Mouse (Mus musculus) midbrain, embryonic 13.5 days (tissue): ENCODE data around the gene Slfn5. TPM values are rescaled to one million over a fixed set of nuclear protein-coding genes. Genes with fewer than 3 reads are reported as not detected.
A peak's percentile ranks its signal among the peaks of the same experiment; 100 is the strongest.
"Not testable (repeated sequence)": the region's sequence is repeated elsewhere in the genome, so short reads cannot be mapped to it uniquely, and the experiment has no call there.

Experiments used
- ATAC-seq: fragments of 200-750 bp; cut with Nextera tagmentation; 2 replicates; pipeline ENCODE4 v1.8.0; 2017; ENCODE audit warnings: mild to moderate bottlenecking, moderate TSS enrichment, moderate library complexity
- H3K27ac ChIP-seq: fragments of 300-500 bp; sonication (generic); 2 replicates; pipeline ENCODE4 v1.5.1; 2015; ENCODE audit warnings: inconsistent platforms, mild to moderate bottlenecking, moderate library complexity
- H3K27me3 ChIP-seq: fragments of 300-500 bp; sonication (generic); 2 replicates; pipeline ENCODE4 v1.6.1; 2015; ENCODE audit warnings: mild to moderate bottlenecking, inconsistent platforms
- H3K36me3 ChIP-seq: fragments of 300-500 bp; sonication (generic); 2 replicates; pipeline ENCODE4 v1.6.1; 2015; ENCODE audit warnings: mild to moderate bottlenecking, inconsistent platforms
- H3K4me1 ChIP-seq: fragments of 300-500 bp; sonication (generic); replicated peaks from 2 replicates; pipeline ENCODE4 v1.6.1; 2015; ENCODE audit warnings: inconsistent platforms
- H3K4me2 ChIP-seq: fragments of 300-500 bp; sonication (generic); replicated peaks from 2 replicates; pipeline ENCODE4 v1.6.1; 2015; ENCODE audit warnings: moderate library complexity, mild to moderate bottlenecking, inconsistent platforms
- H3K4me3 ChIP-seq: fragments of 300-500 bp; sonication (generic); replicated peaks from 2 replicates; pipeline ENCODE4 v1.5.1; 2015; ENCODE audit warnings: mild to moderate bottlenecking, inconsistent platforms
- H3K9ac ChIP-seq: fragments of 300-500 bp; sonication (generic); replicated peaks from 2 replicates; pipeline ENCODE4 v1.6.1; 2015; ENCODE audit warnings: mild to moderate bottlenecking, inconsistent platforms
- H3K9me3 ChIP-seq: fragments of 300-500 bp; sonication (generic); 2 replicates; pipeline ENCODE4 v1.6.1; 2016; ENCODE audit warnings: mild to moderate bottlenecking, inconsistent platforms
- WGBS: fragments of 180-500 bp; shearing (Covaris S2); methylation state at CpG from one replicate; pipeline ENCODE4 v1.1.7; 2015; 5-methylcytosine and 5-hydroxymethylcytosine counted together
- microRNA-seq: library from miRNA; unstranded; fragments of <30 nt; microRNA quantifications from one replicate; pipeline ENCODE4, GENCODE M21; 2016
- polyA plus RNA-seq: library from polyadenylated mRNA; unstranded; fragments of >200 nt; fragmentation: Nextera tagmentation; extraction: Ambion mirVana; gene quantifications from 2 replicates; pipeline ENCODE4 v1.2.1, GENCODE M21; 2015

Gene Slfn5
- polyA plus RNA-seq, 1 experiment from 2014 or later: 0.93 TPM

GRCm38 (mm10) chr11:82983193-82983592 is 32.0 kb downstream of the Slfn5 start:
- no peak for ATAC-seq
- H3K27me3 ChIP-seq: no peaks in the 10 kb centered on the region
- 83% methylated on average over 17 of the region's 17 CpGs for WGBS
- no peak overlapping the region for H3K27ac ChIP-seq
- H3K36me3 ChIP-seq: peaks cover 4% of the 10 kb centered on the region; the same call in 1 of the 2 replicates
- no peak overlapping the region for H3K4me3 ChIP-seq
- no peaks in the 10 kb centered on the region for H3K9me3 ChIP-seq
- no peaks in the 10 kb centered on the region for H3K4me1 ChIP-seq
- no peak overlapping the region for H3K9ac ChIP-seq
- no peak overlapping the region for H3K4me2 ChIP-seq

- WGBS: 84% methylated on average over 6 of the region's 6 CpGs
- H3K9me3 ChIP-seq: no peaks in the 10 kb centered on the region
These were observed 36.5 kb downstream of the Slfn5 start for GRCm38 (mm10) chr11:82987621-82988020.

GRCm38 (mm10) chr11:82989357-82989756 is 38.2 kb downstream of the Slfn5 start:
- Histone ChIP-seq H3K27me3 (peaks cover 22% of the 10 kb centered on the region; the same call in 1 of the 2 replicates), H3K36me3 (peaks cover 4% of the 10 kb centered on the region; the same call in 1 of the 2 replicates), H3K9me3 (no peaks in the 10 kb centered on the region), H3K4me1 (peaks cover 17% of the 10 kb centered on the region), H3K9ac (no peak overlapping the region), H3K4me2 (peak overlapping the region; percentile 2; the same call in 1 of the 2 replicates), H3K27ac (no peak overlapping the region), H3K4me3 (no peak overlapping the region)
- 42% methylated on average over 12 of the region's 12 CpGs for WGBS
- ATAC-seq: no peak

More at GRCm38 (mm10) chr11:82987621-82988020, 36.5 kb downstream of the Slfn5 start:
- Histone ChIP-seq H3K4me1 (peaks cover 17% of the 10 kb centered on the region), H3K4me3 (no peak overlapping the region), H3K27ac (no peak overlapping the region), H3K27me3 (peaks cover 22% of the 10 kb centered on the region; the same call in 1 of the 2 replicates), H3K36me3 (peaks cover 4% of the 10 kb centered on the region; the same call in 1 of the 2 replicates), H3K9ac (no peak overlapping the region), H3K4me2 (no peak overlapping the region)
- no peak for ATAC-seq

GRCm38 (mm10) chr11:82990612-82991385 is 39.6 kb downstream of the Slfn5 start:
- H3K4me1 ChIP-seq: peaks cover 17% of the 10 kb centered on the region
- H3K4me3 ChIP-seq: peak overlapping the region; percentile 34
- ATAC-seq: peak; percentile 53; the same call in 1 of the 2 replicates
- H3K36me3 ChIP-seq, H3K27ac ChIP-seq, H3K9me3 ChIP-seq: not testable (repeated sequence)
- 19% methylated on average over 19 of the region's 19 CpGs for WGBS
- H3K27me3 ChIP-seq: peaks cover 22% of the 10 kb centered on the region; the same call in 1 of the 2 replicates
- peak overlapping the region; percentile 52 for H3K9ac ChIP-seq
- H3K4me2 ChIP-seq: peak overlapping the region; percentile 58

GRCm38 (mm10) chr11:82991469-82992166 is 40.5 kb downstream of the Slfn5 start, which contains the start of gene Slfn9:
Gene Slfn9 (minus strand): TSS chr11:82991830.
- Histone ChIP-seq H3K9me3 (no peaks in the 10 kb centered on the region), H3K27ac (no peak within 1 kb of the TSS), H3K9ac (peak within 1 kb of the TSS; percentile 52), H3K4me1 (peaks cover 17% of the 10 kb centered on the region), H3K4me2 (peak within 1 kb of the TSS; percentile 58), H3K4me3 (peak within 1 kb of the TSS; percentile 34), H3K27me3 (peaks cover 22% of the 10 kb centered on the region; the same call in 1 of the 2 replicates), H3K36me3 (no peaks in the 10 kb centered on the region)
- 7% methylated on average over 14 of the region's 14 CpGs for WGBS
- no peak for ATAC-seq

- ATAC-seq: no peak
- Histone ChIP-seq H3K4me2 (no peak overlapping the region), H3K27me3 (no peaks in the 10 kb centered on the region), H3K36me3 (no peaks in the 10 kb centered on the region), H3K9ac (no peak overlapping the region), H3K27ac (no peak overlapping the region), H3K4me1 (no peaks in the 10 kb centered on the region), H3K4me3 (no peak overlapping the region), H3K9me3 (no peaks in the 10 kb centered on the region)
- WGBS: 76% methylated on average over 1 of the region's 1 CpGs
These were observed 62.2 kb downstream of the Slfn5 start for GRCm38 (mm10) chr11:83013356-83013755.

Small RNA genes lying within 50 kb of the gene (microRNA-seq; reads per million reads assigned to microRNA genes)
- not detected for gene Mir7679

Other genes starting within 250 kb of the Slfn5 start
- gene Cct6b, start 187.0 kb upstream of the Slfn5 start, polyA plus RNA-seq: 0.24 and 0.40 TPM in 2 replicates
- 31.3 and 33.0 TPM in 2 replicates for gene Zfp830, start 187.0 kb upstream of the Slfn5 start, polyA plus RNA-seq
- gene Lig3, start 170.2 kb upstream of the Slfn5 start, polyA plus RNA-seq: 31.8 and 36.0 TPM in 2 replicates
- gene Rffl, start 80.1 kb upstream of the Slfn5 start, polyA plus RNA-seq: 4.5 and 5.9 TPM in 2 replicates
- 12.1 and 13.8 TPM in 2 replicates for gene Rad51d, start 60.7 kb upstream of the Slfn5 start, polyA plus RNA-seq
- 0.48 and 0.62 TPM in 2 replicates for gene Fndc8, start 59.2 kb upstream of the Slfn5 start, polyA plus RNA-seq
- 31.2 and 32.2 TPM in 2 replicates for gene Nle1, start 42.9 kb upstream of the Slfn5 start, polyA plus RNA-seq
- gene Unc45b, start 40.8 kb upstream of the Slfn5 start, polyA plus RNA-seq: 0.59 and 0.93 TPM in 2 replicates
- 3.7 TPM in 2 replicates for gene Slfn9, start 40.5 kb downstream of the Slfn5 start, polyA plus RNA-seq
- 0.06 and 0.31 TPM in 2 replicates for gene Slfn8, start 69.5 kb downstream of the Slfn5 start, polyA plus RNA-seq
- gene Slfn2, start 113.8 kb downstream of the Slfn5 start, polyA plus RNA-seq: 0.98 and 1.6 TPM in 2 replicates
- gene Slfn1, start 165.5 kb downstream of the Slfn5 start, polyA plus RNA-seq: 0.08 and 0.10 TPM in 2 replicates
- not detected in 2 replicates for gene Slfn4, start 223.8 kb downstream of the Slfn5 start, polyA plus RNA-seq
- gene Slfn3, start 240.0 kb downstream of the Slfn5 start, polyA plus RNA-seq: 0.11 TPM in 1 of 2 replicates, not detected in the other